Mouse (Mus musculus): ENCODE data around the gene Cfap161. TPM values are rescaled to one million over a fixed set of nuclear protein-coding genes. Genes with fewer than 3 reads are reported as not detected.

The Cfap161 gene
- polyA plus RNA-seq, 1 experiment, result not detected

- Histone ChIP-seq H3K9me3 (replicated peaks; ENCODE audit: control insufficient read depth, insufficient read depth, low read length, poor library complexity, severe bottlenecking) (no peaks in the 10 kb centered on the region), H3K4me1 (ENCODE audit: control insufficient read depth, insufficient read depth, low read length) (peaks cover 11% of the 10 kb centered on the region), H3K36me3 (ENCODE audit: control insufficient read depth, insufficient read depth, low read length, poor library complexity, severe bottlenecking) (no peaks in the 10 kb centered on the region), H3K4me3 (ENCODE audit: low read depth, low read length) (no peak overlapping the region), H3K27me3 (ENCODE audit: control insufficient read depth, insufficient read depth, low read length, poor library complexity, severe bottlenecking) (no peaks in the 10 kb centered on the region), H3K27ac (ENCODE audit: insufficient read depth, low read length) (no peak overlapping the region), H3K9ac (ENCODE audit: low read depth, poor library complexity, severe bottlenecking) (no peak overlapping the region)
- no peak for TF ChIP-seq POLR2A (IDR thresholded peaks at IDR 0.05; ENCODE audit: insufficient read depth, low read length)
- TF ChIP-seq EP300 (IDR thresholded peaks at IDR 0.05; ENCODE audit: insufficient read depth, low read depth, low read length), result no peak
- no peak for TF ChIP-seq CTCF (IDR thresholded peaks at IDR 0.05; ENCODE audit: low read depth, low read length)
These were observed 18.8 kb upstream of the Cfap161 start for GRCm38 (mm10) chr7:83813465-83813864.

- Histone ChIP-seq H3K4me1 (ENCODE audit: control insufficient read depth, insufficient read depth, low read length) (peaks cover 11% of the 10 kb centered on the region), H3K9ac (ENCODE audit: low read depth, poor library complexity, severe bottlenecking) (no peak overlapping the region), H3K27me3 (ENCODE audit: control insufficient read depth, insufficient read depth, low read length, poor library complexity, severe bottlenecking) (no peaks in the 10 kb centered on the region), H3K27ac (ENCODE audit: insufficient read depth, low read length) (no peak overlapping the region), H3K9me3 (replicated peaks; ENCODE audit: control insufficient read depth, insufficient read depth, low read length, poor library complexity, severe bottlenecking) (no peaks in the 10 kb centered on the region), H3K36me3 (ENCODE audit: control insufficient read depth, insufficient read depth, low read length, poor library complexity, severe bottlenecking) (no peaks in the 10 kb centered on the region), H3K4me3 (ENCODE audit: low read depth, low read length) (no peak overlapping the region)
- no peak for TF ChIP-seq CTCF (IDR thresholded peaks at IDR 0.05; ENCODE audit: low read depth, low read length)
- no peak for TF ChIP-seq POLR2A (IDR thresholded peaks at IDR 0.05; ENCODE audit: insufficient read depth, low read length)
- TF ChIP-seq EP300 (IDR thresholded peaks at IDR 0.05; ENCODE audit: insufficient read depth, low read depth, low read length), result no peak
These were observed 18.3 kb upstream of the Cfap161 start for GRCm38 (mm10) chr7:83813016-83813415.

GRCm38 (mm10) chr7:83812581-83812980 lies 17.9 kb upstream of the Cfap161 start:
- no peak overlapping the region for H3K27ac ChIP-seq (ENCODE audit: insufficient read depth, low read length)

GRCm38 (mm10) chr7:83811916-83812315 lies 17.2 kb upstream of the Cfap161 start:
- Histone ChIP-seq H3K9ac (ENCODE audit: low read depth, poor library complexity, severe bottlenecking) (no peak overlapping the region), H3K27ac (ENCODE audit: insufficient read depth, low read length) (no peak overlapping the region), H3K9me3 (replicated peaks; ENCODE audit: control insufficient read depth, insufficient read depth, low read length, poor library complexity, severe bottlenecking) (no peaks in the 10 kb centered on the region), H3K36me3 (ENCODE audit: control insufficient read depth, insufficient read depth, low read length, poor library complexity, severe bottlenecking) (no peaks in the 10 kb centered on the region), H3K4me3 (ENCODE audit: low read depth, low read length) (no peak overlapping the region), H3K4me1 (ENCODE audit: control insufficient read depth, insufficient read depth, low read length) (peaks cover 11% of the 10 kb centered on the region), H3K27me3 (ENCODE audit: control insufficient read depth, insufficient read depth, low read length, poor library complexity, severe bottlenecking) (no peaks in the 10 kb centered on the region)
- TF ChIP-seq EP300 (IDR thresholded peaks at IDR 0.05; ENCODE audit: insufficient read depth, low read depth, low read length) (no peak), CTCF (IDR thresholded peaks at IDR 0.05; ENCODE audit: low read depth, low read length) (no peak), POLR2A (IDR thresholded peaks at IDR 0.05; ENCODE audit: insufficient read depth, low read length) (no peak)

More at GRCm38 (mm10) chr7:83812581-83812980, 17.9 kb upstream of the Cfap161 start:
- Histone ChIP-seq H3K4me3 (ENCODE audit: low read depth, low read length) (no peak overlapping the region), H3K9me3 (replicated peaks; ENCODE audit: control insufficient read depth, insufficient read depth, low read length, poor library complexity, severe bottlenecking) (no peaks in the 10 kb centered on the region), H3K4me1 (ENCODE audit: control insufficient read depth, insufficient read depth, low read length) (peaks cover 11% of the 10 kb centered on the region), H3K36me3 (ENCODE audit: control insufficient read depth, insufficient read depth, low read length, poor library complexity, severe bottlenecking) (no peaks in the 10 kb centered on the region), H3K9ac (ENCODE audit: low read depth, poor library complexity, severe bottlenecking) (no peak overlapping the region), H3K27me3 (ENCODE audit: control insufficient read depth, insufficient read depth, low read length, poor library complexity, severe bottlenecking) (no peaks in the 10 kb centered on the region)
- TF ChIP-seq CTCF (IDR thresholded peaks at IDR 0.05; ENCODE audit: low read depth, low read length), result no peak
- TF ChIP-seq POLR2A (IDR thresholded peaks at IDR 0.05; ENCODE audit: insufficient read depth, low read length), result no peak
- no peak for TF ChIP-seq EP300 (IDR thresholded peaks at IDR 0.05; ENCODE audit: insufficient read depth, low read depth, low read length)

GRCm38 (mm10) chr7:83811461-83811860 lies 16.8 kb upstream of the Cfap161 start:
- Histone ChIP-seq H3K4me1 (ENCODE audit: control insufficient read depth, insufficient read depth, low read length) (peaks cover 11% of the 10 kb centered on the region), H3K9ac (ENCODE audit: low read depth, poor library complexity, severe bottlenecking) (no peak overlapping the region), H3K36me3 (ENCODE audit: control insufficient read depth, insufficient read depth, low read length, poor library complexity, severe bottlenecking) (no peaks in the 10 kb centered on the region), H3K9me3 (replicated peaks; ENCODE audit: control insufficient read depth, insufficient read depth, low read length, poor library complexity, severe bottlenecking) (no peaks in the 10 kb centered on the region), H3K27ac (ENCODE audit: insufficient read depth, low read length) (no peak overlapping the region), H3K4me3 (ENCODE audit: low read depth, low read length) (no peak overlapping the region), H3K27me3 (ENCODE audit: control insufficient read depth, insufficient read depth, low read length, poor library complexity, severe bottlenecking) (no peaks in the 10 kb centered on the region)
- TF ChIP-seq EP300 (IDR thresholded peaks at IDR 0.05; ENCODE audit: insufficient read depth, low read depth, low read length) (no peak), POLR2A (IDR thresholded peaks at IDR 0.05; ENCODE audit: insufficient read depth, low read length) (no peak), CTCF (IDR thresholded peaks at IDR 0.05; ENCODE audit: low read depth, low read length) (no peak)

GRCm38 (mm10) chr7:83810141-83811100 lies 15.7 kb upstream of the Cfap161 start:
- H3K36me3 ChIP-seq (ENCODE audit: control insufficient read depth, insufficient read depth, low read length, poor library complexity, severe bottlenecking), result no peaks in the 10 kb centered on the region
- peaks cover 11% of the 10 kb centered on the region for H3K4me1 ChIP-seq (ENCODE audit: control insufficient read depth, insufficient read depth, low read length)
- H3K9ac ChIP-seq (ENCODE audit: low read depth, poor library complexity, severe bottlenecking), result no peak overlapping the region
- no peak for TF ChIP-seq CTCF (IDR thresholded peaks at IDR 0.05; ENCODE audit: low read depth, low read length)
- TF ChIP-seq POLR2A (IDR thresholded peaks at IDR 0.05; ENCODE audit: insufficient read depth, low read length), result no peak
- TF ChIP-seq EP300 (IDR thresholded peaks at IDR 0.05; ENCODE audit: insufficient read depth, low read depth, low read length), result peak; percentile 61; the same call in 1 of the 2 replicates
- no peaks in the 10 kb centered on the region for H3K9me3 ChIP-seq (replicated peaks; ENCODE audit: control insufficient read depth, insufficient read depth, low read length, poor library complexity, severe bottlenecking)
- no peaks in the 10 kb centered on the region for H3K27me3 ChIP-seq (ENCODE audit: control insufficient read depth, insufficient read depth, low read length, poor library complexity, severe bottlenecking)
- H3K4me3 ChIP-seq (ENCODE audit: low read depth, low read length), result no peak overlapping the region
- H3K27ac ChIP-seq (ENCODE audit: insufficient read depth, low read length), result peak overlapping the region; percentile 60
